Mouse (Mus musculus) cerebellum, adult 2 months (tissue): ENCODE data around the gene Serinc5.

Experiments
- CTCF ChIP-seq: fragments of 200-500 bp; IDR thresholded peaks from 2 replicates; pipeline ENCODE4 v1.5.1; 2011; ENCODE audit warnings: low read depth, mild to moderate bottlenecking, control low read depth, low read length, moderate library complexity, borderline replicate concordance; ENCODE audit not compliant: insufficient read depth
- POLR2A ChIP-seq: fragments of 200-500 bp; IDR thresholded peaks from 2 replicates; pipeline ENCODE4 v1.6.1; 2011; ENCODE audit warnings: low read length, control low read depth, borderline replicate concordance; ENCODE audit not compliant: insufficient read depth

GRCm38 (mm10) chr13:92653283-92653682, 42.4 kb downstream of the Serinc5 start:
- TF ChIP-seq CTCF (no peak), POLR2A (no peak)
